Mouse (Mus musculus): Measurements from ENCODE around the gene Rab33b. TPM values are rescaled to one million over a fixed set of nuclear protein-coding genes. Genes with fewer than 3 reads are reported as not detected.

The Rab33b gene
- polyA plus RNA-seq, 1 experiment from 2014 or later: 27.4 TPM

DNA sequence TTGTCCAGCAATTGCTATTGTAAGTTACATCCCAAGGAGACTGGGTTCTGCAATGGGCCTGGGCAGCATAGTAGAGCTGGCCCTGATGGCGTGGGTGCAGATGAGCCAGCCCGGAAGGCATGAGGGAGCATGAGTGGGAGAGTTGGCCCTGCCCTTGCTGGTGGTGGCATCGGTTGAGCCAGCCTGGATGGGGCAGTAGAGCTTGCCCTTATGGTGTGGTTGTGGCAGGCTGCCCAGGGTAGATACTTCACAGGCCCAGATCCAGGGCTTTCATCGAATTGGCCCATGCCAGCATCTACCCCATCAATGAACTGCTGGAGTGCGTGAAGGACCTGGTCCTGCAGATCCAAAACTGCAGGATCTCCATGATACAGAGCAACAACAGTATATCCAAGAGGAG lies 28.3 kb downstream of the Rab33b start:
- H3K27ac ChIP-seq (replicated peaks): no peak overlapping the region
- peaks cover 2% of the 10 kb centered on the region; the same call in 1 of the 2 replicates for H3K36me3 ChIP-seq
- no peak overlapping the region for H3K4me2 ChIP-seq
- H3K9ac ChIP-seq (replicated peaks): no peak overlapping the region
- no peaks in the 10 kb centered on the region for H3K9me3 ChIP-seq (replicated peaks)
- no peaks in the 10 kb centered on the region for H3K4me1 ChIP-seq
- ATAC-seq (ENCODE audit: low FRiP score): no peak
- H3K4me3 ChIP-seq (replicated peaks): no peak overlapping the region
- WGBS: 90% methylated on average over 5 of the region's 5 CpGs
- H3K27me3 ChIP-seq (replicated peaks): no peaks in the 10 kb centered on the region

DNA sequence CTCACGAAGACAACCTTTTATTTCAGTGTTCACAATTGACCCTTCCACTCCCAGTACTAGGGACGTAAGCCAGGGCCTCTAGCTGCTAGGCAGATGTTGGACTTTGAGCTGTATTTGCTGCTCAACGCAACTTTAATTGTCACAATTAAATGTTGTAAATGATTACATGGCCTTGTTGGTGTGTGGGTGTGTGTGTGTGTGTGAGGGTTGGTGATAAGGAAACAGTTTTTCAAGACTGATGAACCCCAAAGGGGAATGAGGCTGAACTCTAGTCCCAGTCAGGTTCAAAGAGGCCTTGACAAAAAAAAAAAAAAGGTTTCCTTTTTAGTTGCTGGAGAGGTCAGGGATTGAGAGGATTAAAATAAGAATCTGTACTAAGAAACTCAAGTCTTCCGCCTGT lies 33.7 kb downstream of the Rab33b start:
- Histone ChIP-seq H3K36me3 (peaks cover 31% of the 10 kb centered on the region), H3K9me3 (replicated peaks) (no peaks in the 10 kb centered on the region), H3K4me2 (no peak overlapping the region), H3K27me3 (replicated peaks) (no peaks in the 10 kb centered on the region), H3K27ac (replicated peaks) (no peak overlapping the region), H3K4me1 (no peaks in the 10 kb centered on the region), H3K4me3 (replicated peaks) (no peak overlapping the region), H3K9ac (replicated peaks) (no peak overlapping the region)
- no peak for ATAC-seq (ENCODE audit: low FRiP score)
- 80% methylated on average over 4 of the region's 4 CpGs for WGBS

GRCm38 (mm10) chr3:51517878-51518762 lies 34.4 kb downstream of the Rab33b start:
- Histone ChIP-seq H3K27me3 (replicated peaks) (no peaks in the 10 kb centered on the region), H3K27ac (replicated peaks) (no peak overlapping the region), H3K9ac (replicated peaks) (no peak overlapping the region), H3K4me2 (no peak overlapping the region), H3K4me3 (replicated peaks) (no peak overlapping the region), H3K36me3 (peaks cover 38% of the 10 kb centered on the region), H3K4me1 (no peaks in the 10 kb centered on the region), H3K9me3 (replicated peaks) (no peaks in the 10 kb centered on the region)
- ATAC-seq (ENCODE audit: low FRiP score): no peak
- WGBS: 84% methylated on average over 12 of the region's 12 CpGs

DNA sequence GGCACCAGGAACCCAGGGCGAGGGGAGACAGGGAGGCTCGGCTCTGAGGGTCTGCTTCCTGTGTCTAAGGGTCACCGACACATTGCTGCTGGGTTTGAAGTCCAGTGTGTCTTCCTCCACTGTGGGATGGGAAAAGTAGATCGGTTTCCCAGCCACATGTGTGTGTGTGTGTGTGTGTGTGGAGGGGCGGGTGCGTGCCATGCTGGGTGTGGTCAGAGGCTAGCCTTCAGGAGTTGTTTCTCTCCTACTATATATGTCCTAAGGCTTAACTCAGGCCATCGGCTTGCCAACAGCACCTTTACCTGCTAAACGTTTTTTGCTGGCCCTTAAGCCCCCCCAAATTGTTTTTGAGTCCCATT lies 35.0 kb downstream of the Rab33b start:
- H3K27me3 ChIP-seq (replicated peaks): no peaks in the 10 kb centered on the region
- 76% methylated on average over 8 of the region's 8 CpGs for WGBS
- H3K27ac ChIP-seq (replicated peaks): no peak overlapping the region
- no peaks in the 10 kb centered on the region for H3K4me1 ChIP-seq
- H3K36me3 ChIP-seq: peaks cover 44% of the 10 kb centered on the region
- H3K4me2 ChIP-seq: no peak overlapping the region
- H3K9ac ChIP-seq (replicated peaks): no peak overlapping the region
- H3K9me3 ChIP-seq (replicated peaks): no peaks in the 10 kb centered on the region
- no peak overlapping the region for H3K4me3 ChIP-seq (replicated peaks)
- no peak for ATAC-seq (ENCODE audit: low FRiP score)

DNA sequence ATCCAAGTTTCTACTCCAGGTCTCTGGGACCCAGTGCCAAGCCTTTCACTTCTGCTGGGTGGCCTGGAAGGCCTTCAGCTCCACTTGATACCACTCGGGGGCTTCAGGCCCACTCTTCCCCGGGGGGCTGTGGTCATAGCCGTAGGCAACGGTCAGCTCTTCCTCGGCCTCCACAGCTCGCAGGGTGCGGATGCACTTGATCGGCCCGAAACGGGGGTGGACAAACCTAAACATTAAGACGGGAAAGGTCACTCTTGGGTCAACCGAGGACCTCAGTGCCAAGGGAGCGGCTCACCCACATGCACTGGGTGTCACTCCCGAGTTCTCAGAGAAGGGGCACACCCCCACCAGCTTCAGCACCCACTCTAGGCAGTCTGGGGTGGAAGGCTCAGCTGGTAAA lies 37.5 kb downstream of the Rab33b start:
- Histone ChIP-seq H3K4me2 (no peak overlapping the region), H3K9ac (replicated peaks) (no peak overlapping the region), H3K4me1 (no peaks in the 10 kb centered on the region), H3K9me3 (replicated peaks) (no peaks in the 10 kb centered on the region), H3K27me3 (replicated peaks) (no peaks in the 10 kb centered on the region), H3K27ac (replicated peaks) (no peak overlapping the region), H3K36me3 (peaks cover 66% of the 10 kb centered on the region), H3K4me3 (replicated peaks) (no peak overlapping the region)
- 91% methylated on average over 14 of the region's 14 CpGs for WGBS
- no peak for ATAC-seq (ENCODE audit: low FRiP score)

DNA sequence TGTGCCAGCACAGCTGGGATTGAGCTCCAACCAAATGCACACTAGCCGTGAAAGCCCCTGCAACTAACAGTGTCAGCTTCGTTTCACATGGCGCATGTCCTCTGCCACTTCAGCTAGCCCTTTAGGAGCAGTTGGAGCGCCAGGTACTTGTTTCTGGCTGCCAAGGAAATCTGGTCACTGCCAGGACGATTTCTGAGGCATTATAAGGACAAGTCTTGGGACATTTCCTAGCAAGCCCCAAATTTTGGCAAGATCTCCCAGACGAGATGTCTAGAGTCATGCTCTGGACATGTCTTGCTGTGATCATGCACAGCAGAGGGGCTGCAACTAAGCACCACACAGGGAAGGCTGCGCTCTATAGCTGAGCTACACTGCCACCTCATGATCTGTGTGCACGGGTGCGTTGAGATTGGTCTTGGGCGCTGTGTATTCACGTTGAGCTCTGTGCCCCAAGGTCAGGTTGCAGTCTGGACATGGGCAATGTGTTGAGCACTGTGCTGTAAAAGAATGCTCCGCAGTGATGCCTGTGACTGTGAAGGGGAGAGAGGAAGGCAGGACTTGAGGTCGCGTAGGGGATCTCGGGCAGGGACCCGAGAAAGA lies 41.6 kb downstream of the Rab33b start:
- WGBS: 91% methylated on average over 16 of the region's 16 CpGs
- no peak for ATAC-seq (ENCODE audit: low FRiP score)
- Histone ChIP-seq H3K36me3 (peaks cover 91% of the 10 kb centered on the region), H3K4me1 (no peaks in the 10 kb centered on the region), H3K4me2 (no peak overlapping the region), H3K4me3 (replicated peaks) (no peak overlapping the region), H3K9me3 (replicated peaks) (no peaks in the 10 kb centered on the region), H3K27me3 (replicated peaks) (no peaks in the 10 kb centered on the region), H3K9ac (replicated peaks) (no peak overlapping the region), H3K27ac (replicated peaks) (no peak overlapping the region)

DNA sequence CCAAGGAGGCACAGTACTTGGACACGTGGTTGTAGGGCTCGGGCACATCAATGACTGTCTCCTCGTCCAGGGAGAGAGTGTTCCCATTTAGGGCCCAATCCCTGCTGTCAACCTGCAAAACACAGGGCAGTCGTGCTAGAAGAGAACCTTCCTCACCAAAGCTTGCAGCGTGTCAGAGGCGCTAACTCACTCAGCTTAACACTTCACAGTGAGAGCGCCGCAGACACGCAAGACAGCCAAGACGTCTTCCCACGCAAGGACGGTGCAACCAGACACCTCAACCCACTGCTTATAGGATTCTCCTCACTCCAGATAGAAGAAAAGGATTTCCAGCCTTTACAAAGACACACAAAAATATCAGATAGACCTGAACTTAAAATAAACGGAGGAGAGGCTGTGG lies 43.2 kb downstream of the Rab33b start:
- Histone ChIP-seq H3K4me3 (replicated peaks) (no peak overlapping the region), H3K27ac (replicated peaks) (no peak overlapping the region), H3K9me3 (replicated peaks) (no peaks in the 10 kb centered on the region), H3K4me2 (no peak overlapping the region), H3K27me3 (replicated peaks) (no peaks in the 10 kb centered on the region), H3K4me1 (peaks cover 7% of the 10 kb centered on the region), H3K9ac (replicated peaks) (no peak overlapping the region), H3K36me3 (peaks cover 89% of the 10 kb centered on the region)
- 94% methylated on average over 13 of the region's 13 CpGs for WGBS
- no peak for ATAC-seq (ENCODE audit: low FRiP score)

GRCm38 (mm10) chr3:51531473-51532281 lies 48.0 kb downstream of the Rab33b start:
- ATAC-seq (ENCODE audit: low FRiP score): peak; percentile 68
- Histone ChIP-seq H3K36me3 (peaks cover 72% of the 10 kb centered on the region), H3K4me2 (peak overlapping the region; percentile 13; the same call in 1 of the 2 replicates)

DNA sequence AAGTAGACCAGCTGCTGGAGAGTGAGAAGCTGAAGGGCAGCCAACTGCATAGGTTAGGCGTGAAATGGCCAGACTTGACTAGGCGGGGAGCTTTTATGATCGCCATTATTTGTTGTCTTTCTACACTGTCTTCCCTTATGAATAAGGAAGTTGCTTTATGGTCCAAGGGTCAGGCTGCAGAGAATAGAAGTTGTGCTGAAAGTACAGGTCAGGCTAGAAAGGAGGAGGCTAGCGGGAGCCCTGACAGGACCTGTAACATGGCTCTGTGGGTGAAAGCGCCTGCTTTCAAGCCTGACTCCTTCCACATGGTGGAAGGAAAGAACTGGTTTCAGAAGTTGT lies 48.5 kb downstream of the Rab33b start:
- WGBS: 43% methylated on average over 5 of the region's 5 CpGs
- Histone ChIP-seq H3K4me2 (peak overlapping the region; percentile 13; the same call in 1 of the 2 replicates), H3K27me3 (replicated peaks) (no peaks in the 10 kb centered on the region), H3K27ac (replicated peaks) (peak overlapping the region; percentile 72), H3K9ac (replicated peaks) (no peak overlapping the region), H3K4me3 (replicated peaks) (no peak overlapping the region), H3K4me1 (peaks cover 19% of the 10 kb centered on the region), H3K9me3 (replicated peaks) (no peaks in the 10 kb centered on the region), H3K36me3 (peaks cover 69% of the 10 kb centered on the region)
- no peak; the same call in 1 of the 2 replicates for ATAC-seq (ENCODE audit: low FRiP score)

More at GRCm38 (mm10) chr3:51531473-51532281, 48.0 kb downstream of the Rab33b start:
- Histone ChIP-seq H3K4me3 (replicated peaks) (no peak overlapping the region), H3K4me1 (peaks cover 19% of the 10 kb centered on the region), H3K9ac (replicated peaks) (no peak overlapping the region), H3K27me3 (replicated peaks) (no peaks in the 10 kb centered on the region), H3K27ac (replicated peaks) (peak overlapping the region; percentile 72), H3K9me3 (replicated peaks) (no peaks in the 10 kb centered on the region)
- WGBS: 59% methylated on average over 13 of the region's 13 CpGs

DNA sequence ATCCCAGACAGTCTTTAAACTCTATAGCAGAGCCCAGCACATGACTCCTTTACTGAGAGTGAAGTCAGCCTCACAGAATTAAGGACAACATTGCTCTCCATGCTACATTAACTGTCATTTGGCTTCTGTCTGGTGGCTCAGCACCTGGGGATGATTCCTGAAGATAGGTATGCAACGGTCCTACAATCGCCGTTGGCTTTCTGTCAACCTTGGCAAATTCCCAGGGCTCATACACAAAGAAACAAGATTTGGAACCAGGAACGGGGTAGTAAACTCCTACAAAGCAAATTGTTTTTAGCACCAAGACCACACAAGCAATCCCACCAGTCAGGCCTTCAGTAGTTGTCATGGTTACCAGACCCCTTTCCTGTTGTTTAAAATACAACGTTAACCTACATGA lies 49.9 kb downstream of the Rab33b start:
- Histone ChIP-seq H3K9me3 (replicated peaks) (no peaks in the 10 kb centered on the region), H3K36me3 (peaks cover 70% of the 10 kb centered on the region), H3K4me1 (peaks cover 19% of the 10 kb centered on the region), H3K4me3 (replicated peaks) (no peak overlapping the region), H3K9ac (replicated peaks) (no peak overlapping the region), H3K27ac (replicated peaks) (no peak overlapping the region), H3K4me2 (no peak overlapping the region), H3K27me3 (replicated peaks) (no peaks in the 10 kb centered on the region)
- WGBS: 58% methylated on average over 5 of the region's 5 CpGs
- no peak for ATAC-seq (ENCODE audit: low FRiP score)

DNA sequence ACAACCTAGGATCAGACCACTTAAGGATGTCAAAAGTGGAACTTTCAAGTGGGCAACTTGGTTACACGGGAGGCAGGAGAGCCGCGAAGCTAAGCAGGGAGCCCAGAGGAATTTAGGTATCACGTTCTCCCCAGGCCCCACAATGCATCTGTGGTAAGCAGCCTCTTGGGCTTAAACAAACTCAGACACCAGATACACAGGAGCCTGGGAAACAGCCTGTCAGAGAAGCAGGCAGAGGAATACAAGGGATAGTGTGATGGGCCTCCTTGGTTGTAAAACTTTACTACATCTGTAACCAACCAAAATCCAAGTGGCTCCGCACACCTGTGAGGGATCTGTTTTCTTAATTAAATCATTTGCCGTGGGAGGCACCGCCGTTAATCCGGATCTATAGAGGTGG lies 50.3 kb downstream of the Rab33b start:
- H3K27ac ChIP-seq (replicated peaks): no peak overlapping the region
- no peak for ATAC-seq (ENCODE audit: low FRiP score)
- H3K4me1 ChIP-seq: peaks cover 19% of the 10 kb centered on the region
- H3K36me3 ChIP-seq: peaks cover 70% of the 10 kb centered on the region
- no peak overlapping the region for H3K4me3 ChIP-seq (replicated peaks)
- H3K9me3 ChIP-seq (replicated peaks): no peaks in the 10 kb centered on the region
- no peaks in the 10 kb centered on the region for H3K27me3 ChIP-seq (replicated peaks)
- no peak overlapping the region for H3K4me2 ChIP-seq
- 82% methylated on average over 9 of the region's 9 CpGs for WGBS
- H3K9ac ChIP-seq (replicated peaks): no peak overlapping the region
